Mouse (Mus musculus) cerebellum, postnatal 25 days (tissue): Measurements from ENCODE around the gene Slfn9.
A peak's percentile ranks its signal among the peaks of the same experiment; 100 is the strongest.
"Not testable (repeated sequence)": the region's sequence is repeated elsewhere in the genome, so short reads cannot be mapped to it uniquely, and the experiment has no call there.

Experiments
- DNase-seq, 2 experiments: peaks; one replicate each; pipeline ENCODE4 v3.0.0; 2021; ENCODE audit warnings: mixed read lengths in 2 of 2

The Slfn9 gene

DNA sequence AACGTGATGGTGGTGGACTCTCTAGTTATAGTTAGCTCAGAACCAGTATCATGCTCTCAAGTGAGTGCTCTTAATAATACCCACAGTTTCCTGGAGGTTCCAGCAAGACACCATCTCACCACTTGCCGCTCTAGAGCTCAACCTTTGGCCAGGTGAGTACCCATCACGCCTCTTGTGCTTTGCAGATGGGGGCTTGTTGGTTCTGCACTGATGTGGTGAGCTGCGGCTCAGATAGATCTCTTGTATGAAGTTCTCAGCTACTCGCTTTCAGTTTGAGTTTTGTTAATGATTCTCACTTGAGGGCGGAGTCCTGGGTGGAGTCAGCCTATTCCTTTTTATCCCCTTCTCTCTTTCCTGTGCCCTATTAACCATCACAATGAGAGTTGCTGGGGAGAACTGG is 37.0 kb downstream of the Slfn9 start:
- no peak for DNase-seq

DNA sequence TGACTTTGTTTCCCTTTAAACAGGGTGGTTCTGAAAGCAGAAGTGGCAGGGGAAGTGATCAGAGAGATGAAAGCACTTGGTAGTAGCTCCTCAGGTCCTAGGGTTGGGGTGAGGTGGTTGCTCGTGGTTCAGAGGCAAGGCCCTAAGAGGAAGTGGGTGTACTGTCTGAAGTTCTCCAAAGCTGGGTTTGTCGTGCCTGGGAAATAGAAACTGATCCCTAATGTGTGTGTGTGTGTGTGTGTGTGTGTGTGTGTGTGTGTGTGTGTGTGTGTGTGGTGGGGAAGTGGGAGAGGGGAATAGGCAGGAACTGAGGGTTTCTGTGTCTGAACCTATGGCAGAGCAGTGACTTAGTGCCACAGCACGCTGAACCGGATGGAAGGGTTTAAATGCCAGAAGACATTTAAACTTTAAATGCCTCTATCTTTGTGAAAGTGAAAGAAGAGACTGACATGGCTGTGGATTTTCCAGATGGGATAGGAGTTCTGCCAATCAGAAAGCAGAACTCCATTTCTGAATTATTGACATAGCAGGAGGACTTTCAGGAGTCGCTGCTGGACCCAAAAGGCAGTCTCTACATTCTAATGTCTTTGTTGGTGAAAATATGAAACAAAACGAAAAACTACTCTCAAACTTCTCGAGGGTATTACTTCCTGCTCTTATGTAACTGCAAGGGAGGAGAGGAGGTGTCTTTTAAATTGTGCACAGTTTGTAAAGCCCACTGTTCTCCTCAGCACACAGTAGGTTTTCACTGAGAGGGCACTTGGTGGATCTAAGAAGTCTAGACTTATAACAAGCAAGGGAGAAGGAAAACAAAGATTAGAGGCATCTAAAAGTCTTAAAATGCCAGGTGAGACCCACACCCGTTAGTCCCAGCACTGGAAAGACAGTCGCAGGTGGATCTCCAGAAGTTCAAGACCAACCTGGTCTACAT is 38.8 kb downstream of the Slfn9 start:
- DNase-seq = no peak

DNA sequence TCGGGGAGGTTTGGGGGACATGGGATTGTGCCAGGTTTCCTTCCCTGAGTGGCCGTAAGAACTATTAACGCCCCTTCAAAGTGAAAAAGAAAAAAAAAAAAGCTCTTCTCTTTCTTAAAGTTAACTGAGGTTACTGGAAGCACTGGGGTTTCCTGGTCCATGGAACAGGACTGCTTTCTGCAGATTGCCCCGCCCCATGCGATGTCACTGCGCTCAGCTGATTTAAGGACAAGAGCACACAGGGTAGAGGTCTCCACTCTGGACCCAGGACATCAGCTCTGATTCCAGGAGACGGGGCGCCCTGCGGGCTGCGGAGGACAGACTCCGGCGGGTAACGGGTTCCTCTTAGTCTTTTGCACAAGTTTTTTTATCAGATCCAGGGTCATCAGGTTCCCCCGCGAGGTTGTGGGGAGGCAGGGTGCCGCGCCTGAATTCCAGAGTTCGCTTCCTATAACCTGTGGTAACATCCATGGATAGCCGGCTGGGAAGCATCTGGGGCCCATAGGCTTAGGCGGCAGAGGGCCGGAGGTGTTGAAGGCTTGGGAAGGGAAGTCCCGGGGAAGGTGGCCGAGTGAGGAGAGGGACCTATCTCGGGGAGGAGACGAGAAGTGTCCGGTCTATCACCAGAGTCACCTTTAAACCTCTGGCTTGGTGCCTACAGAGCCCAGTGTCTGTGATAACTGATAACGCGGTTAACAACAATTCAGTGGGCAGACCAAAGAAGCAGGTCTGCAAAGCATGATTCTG is 39.6 kb downstream of the Slfn9 start:
- DNase-seq = no peak

DNA sequence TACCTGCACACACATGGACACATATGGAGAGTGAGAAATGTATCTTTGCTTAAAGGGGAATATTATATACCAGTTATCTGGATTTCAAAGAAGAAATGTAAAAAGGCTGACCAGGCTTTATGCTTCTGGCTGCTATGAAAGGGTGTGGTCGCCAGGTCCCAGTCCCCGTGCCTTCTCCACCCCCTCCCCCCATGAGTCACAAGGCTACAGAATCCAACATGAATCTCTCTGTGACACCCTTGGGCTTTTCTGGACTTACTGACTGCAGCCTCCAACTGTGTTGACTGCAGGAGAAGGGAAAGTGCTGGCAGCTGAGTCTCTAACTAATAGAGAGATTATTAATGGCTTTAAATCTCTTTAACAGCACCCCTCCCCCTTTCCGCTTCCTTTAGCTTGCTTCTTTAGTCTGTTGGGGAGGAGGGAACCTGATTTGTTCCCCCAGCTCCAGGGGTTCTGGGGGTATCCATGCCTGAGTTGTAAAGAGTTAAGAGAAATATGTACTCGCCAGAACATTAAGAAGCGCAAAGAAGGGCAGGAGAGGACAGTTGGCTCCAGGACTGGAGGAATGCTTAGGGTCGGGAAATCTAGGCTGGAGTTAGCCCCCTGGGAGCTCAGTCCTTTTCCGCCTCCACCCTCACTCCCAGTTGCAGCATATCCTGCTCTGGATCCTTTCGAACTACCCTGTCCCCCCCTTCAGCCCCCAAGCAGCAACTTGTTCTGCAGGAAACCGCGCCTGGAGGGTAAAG is 40.7 kb downstream of the Slfn9 start, which contains the start of gene Slfn5:
Slfn5 (plus strand) TSS at position 614 of the 746 bp plus-strand sequence.
- DNase-seq = no peak

DNA sequence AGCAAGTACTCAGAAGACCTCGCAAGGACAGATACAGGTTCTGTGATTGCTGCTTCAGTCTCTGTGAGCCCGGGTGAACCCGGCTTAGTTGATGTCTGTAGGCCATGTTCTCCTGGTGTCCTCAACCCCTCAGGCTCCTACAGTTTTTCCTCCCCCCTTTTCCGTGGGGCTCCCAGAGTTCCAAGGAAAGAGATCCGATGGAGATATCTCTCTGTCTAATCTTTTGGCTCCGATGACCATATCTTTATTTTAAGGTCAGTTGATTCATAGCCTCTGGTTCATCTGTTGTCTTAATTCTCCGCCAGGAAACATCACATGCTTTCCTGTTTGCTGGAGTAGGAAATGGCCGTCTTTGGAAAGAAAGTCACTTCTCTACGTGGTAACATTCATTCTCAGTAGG is 42.6 kb downstream of the Slfn9 start:
- no peak for DNase-seq

DNA sequence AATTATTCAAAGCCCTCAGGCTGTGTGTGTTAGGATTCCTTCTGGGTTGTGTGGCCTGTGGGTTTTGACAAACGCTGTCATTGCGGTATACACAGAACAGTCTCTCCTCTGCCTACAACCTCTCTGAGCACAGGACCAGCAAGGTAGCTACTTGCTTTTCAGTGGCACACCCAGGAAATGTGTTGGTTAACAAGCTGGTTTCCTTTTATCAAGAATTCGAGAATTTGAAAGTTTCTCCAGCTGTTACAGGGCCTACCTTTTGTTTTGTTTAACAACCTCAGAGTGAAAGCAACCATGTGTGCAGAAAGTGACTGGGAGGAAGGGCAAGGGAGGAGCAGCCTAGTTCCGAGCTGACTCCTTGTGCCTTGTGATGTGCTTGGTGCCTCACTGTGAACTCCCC is 44.2 kb downstream of the Slfn9 start:
- no peak for DNase-seq

DNA sequence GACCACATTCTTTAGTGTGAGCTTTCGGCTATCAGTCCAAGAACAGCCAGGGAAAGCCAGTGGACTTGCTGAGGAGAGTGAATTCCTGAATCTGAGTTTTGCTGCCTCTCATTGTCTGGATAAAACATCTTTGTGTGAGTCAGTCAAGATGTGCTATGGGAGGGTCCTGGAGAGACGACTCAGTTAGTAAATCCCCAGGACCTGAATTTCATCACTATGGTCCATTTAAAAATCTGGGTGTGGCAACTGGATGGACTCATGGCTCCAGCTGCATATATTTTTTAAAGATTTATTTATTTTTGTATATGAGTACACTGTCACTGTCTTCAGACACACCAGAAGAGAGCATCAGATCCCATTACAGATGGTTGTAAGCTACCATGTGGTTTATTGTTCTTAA is 46.0 kb downstream of the Slfn9 start:
- DNase-seq = no peak

DNA sequence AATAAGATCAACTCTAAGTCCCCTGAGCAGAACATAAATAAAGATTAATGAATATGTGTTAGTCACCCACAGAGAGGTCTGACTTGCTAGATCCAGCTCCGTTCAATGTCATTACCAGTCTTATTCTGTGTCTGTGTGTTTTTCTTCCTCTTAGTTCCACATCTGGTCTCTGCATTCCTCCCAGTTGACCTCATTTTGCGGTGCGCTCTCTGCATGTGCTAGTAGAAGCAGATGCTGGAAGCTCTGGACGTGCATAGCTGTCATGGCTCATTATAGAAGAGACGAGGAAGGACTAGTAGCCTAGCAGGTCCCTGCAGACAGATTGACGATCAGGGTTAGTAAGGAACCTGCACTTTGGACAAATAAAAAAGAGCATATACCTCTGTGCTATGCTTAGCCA is 48.3 kb downstream of the Slfn9 start:
- no peak for DNase-seq

DNA sequence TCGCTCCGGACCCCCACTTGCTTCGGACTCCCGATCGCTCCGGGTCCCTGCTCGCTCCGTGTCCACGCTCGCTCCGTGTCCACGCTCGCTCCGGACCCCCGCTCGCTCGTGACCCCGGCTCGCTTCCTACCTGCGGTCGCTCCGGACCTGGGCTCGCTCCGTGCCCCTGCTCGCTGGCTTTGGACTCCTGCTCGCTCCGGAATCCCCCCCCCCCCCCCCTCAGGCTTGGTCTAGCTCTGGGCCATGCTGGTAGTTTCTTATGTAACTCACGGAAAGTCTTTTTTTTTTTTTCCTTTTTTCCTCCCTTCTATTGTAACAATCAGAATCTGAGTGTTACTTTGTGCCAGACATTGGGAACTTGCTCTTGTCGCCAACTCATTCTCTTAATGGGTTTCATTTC is 58.4 kb downstream of the Slfn9 start:
- no peak for DNase-seq

DNA sequence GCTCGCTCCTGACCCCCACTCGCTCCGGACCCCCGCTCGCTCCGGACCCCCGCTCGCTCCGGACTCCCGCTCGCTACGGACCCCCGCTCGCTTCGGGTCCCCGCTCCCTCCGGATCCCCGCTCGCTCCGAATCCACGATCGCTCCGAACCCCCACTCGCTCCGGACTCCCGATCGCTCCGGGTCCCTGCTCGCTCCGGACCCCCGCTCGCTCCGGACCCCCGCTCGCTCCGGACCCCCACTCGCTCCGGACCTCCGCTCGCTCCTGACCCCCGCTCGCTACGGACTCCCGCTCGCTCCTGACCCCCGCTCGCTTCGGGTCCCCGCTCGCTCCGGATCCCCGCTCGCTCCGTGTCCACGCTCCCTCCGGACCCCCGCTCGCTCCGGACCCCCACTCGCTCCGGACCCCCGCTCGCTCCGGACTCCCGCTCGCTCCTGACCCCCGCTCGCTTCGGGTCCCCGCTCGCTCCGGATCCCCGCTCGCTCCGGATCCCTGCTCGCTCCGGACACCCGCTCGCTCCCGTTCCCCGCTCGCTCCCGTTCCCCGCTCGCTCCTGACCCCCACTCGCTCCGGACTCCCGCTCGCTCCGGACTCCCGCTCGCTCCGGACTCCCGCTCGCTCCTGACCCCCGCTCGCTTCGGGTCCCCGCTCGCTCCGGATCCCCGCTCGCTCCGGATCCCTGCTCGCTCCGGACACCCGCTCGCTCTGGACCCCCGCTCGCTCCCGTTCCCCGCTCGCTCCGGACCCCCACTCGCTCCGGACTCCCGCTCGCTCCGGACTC is 59.8 kb downstream of the Slfn9 start:
- DNase-seq = peak in 1 of 2 experiments; percentile 23

DNA sequence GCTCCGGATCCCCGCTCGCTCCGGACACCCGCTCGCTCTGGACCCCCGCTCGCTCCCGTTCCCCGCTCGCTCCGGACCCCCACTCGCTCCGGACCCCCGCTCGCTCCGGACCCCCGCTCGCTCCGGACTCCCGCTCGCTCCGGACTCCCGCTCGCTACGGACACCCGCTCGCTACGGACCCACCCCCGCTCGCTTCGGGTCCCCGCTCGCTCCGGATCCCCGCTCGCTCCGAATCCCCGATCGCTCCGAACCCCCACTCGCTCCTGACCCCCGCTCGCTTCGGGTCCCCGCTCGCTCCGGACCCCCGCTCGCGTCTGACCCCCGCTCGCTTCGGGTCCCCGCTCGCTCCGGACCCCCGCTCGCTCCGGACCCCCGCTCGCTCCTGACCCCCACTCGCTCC is 60.5 kb downstream of the Slfn9 start:
- DNase-seq = not testable (repeated sequence)

DNA sequence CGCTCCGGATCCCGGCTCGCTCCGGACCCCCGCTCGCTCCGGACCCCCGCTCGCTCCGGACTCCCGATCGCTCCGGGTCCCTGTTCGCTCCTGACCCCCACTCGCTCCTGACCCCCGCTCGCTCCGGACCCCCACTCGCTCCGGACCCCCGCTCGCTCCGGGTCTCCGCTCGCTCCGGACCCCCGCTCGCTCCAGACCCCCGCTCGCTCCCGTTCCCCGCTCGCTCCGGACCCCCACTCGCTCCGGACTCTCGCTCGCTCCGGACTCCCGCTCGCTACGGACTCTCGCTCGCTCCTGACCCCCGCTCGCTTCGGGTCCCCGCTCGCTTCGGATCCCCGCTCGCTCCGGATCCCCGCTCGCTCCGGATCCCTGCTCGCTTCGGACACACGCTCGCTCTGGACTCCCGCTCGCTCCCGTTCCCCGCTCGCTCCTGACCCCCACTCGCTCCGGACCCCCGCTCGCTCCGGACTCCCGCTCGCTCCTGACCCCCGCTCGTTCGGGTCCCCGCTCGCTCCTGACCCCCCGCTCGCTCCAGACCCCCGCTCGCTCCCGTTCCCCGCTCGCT is 61.2 kb downstream of the Slfn9 start:
- peak in 1 of 2 experiments; percentile 37 for DNase-seq

DNA sequence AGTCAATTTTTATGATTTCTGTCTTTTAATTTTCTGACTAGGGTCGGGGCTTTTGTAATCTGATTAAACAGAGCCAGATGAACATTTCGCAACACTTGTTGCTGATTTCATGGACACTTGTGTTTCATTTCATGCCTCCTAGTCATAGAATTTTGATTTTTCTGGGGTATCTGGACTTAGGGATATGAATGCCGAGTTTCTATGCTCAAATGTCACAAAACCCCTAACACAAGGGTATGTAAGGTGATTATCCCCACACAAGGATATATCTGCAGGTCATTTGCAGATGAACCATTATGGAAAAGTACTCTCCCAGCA is 62.0 kb downstream of the Slfn9 start:
- DNase-seq = no peak

DNA sequence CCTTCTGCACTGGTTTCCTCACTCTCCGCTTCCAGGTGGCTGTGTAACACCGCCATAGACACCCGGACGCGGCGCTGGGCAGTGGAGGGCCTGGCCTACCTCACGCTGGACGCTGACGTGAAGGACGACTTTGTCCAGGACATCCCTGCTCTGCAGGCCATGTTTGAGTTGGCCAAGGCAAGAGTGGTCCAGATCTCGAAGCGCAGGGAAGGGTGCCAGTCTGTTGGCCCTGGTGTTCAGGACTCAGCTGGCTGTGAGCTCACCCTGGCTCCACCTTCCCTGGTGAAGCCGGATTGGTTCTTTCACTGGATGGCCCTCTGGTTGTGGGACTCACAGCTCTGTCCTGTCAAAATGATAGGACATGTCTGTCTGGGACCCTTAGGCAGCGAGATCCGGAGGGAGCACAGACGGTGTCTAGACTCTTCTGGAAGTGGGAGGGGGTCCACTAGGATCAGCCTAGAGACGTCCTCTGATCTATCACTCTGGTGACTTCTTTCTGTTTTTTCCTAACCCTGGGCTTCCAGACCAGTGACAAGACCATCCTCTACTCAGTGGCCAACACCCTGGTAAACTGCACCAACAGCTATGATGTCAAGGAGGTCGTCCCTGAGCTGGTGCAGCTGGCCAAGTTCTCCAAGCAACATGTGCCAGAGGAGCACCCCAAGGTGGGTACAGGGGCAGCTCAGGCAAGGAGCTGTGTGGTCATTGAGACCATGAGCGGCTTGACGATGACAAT is 62.6 kb downstream of the Slfn9 start:
- DNase-seq = no peak
